Mouse (Mus musculus) spleen, adult 2 months (tissue): ENCODE measurements at regions not wholly inside any gene's neighbourhood (a gene's known extent, or its start where the extent isn't known, plus 50 kb on each side); places are given as distances from the start of the nearest gene placed in this dataset.

Experiments used
- DNase-seq, 2 experiments: peaks; one replicate each; pipeline versions ENCODE4 v3.0.0 to v3.0.0-alpha.2; 2012 to 2021; ENCODE audit warnings: low spot score in 2 of 2, low read depth in 1 of 2
- H3K27ac ChIP-seq: fragments of 200-500 bp; 2 replicates; pipeline ENCODE4 v1.5.1; 2012; ENCODE audit warnings: low read length, inconsistent platforms; ENCODE audit not compliant: insufficient read depth
- H3K27me3 ChIP-seq: fragments of 200-500 bp; 2 replicates; pipeline ENCODE4 v1.6.1; 2012; ENCODE audit warnings: mild to moderate bottlenecking, moderate library complexity, low read length, inconsistent platforms; ENCODE audit not compliant: control insufficient read depth, insufficient read depth
- H3K36me3 ChIP-seq: fragments of 200-500 bp; 2 replicates; pipeline ENCODE4 v1.6.1; 2012; ENCODE audit warnings: mild to moderate bottlenecking, low read length, inconsistent platforms; ENCODE audit not compliant: control insufficient read depth, insufficient read depth
- H3K4me1 ChIP-seq: fragments of 200-500 bp; 2 replicates; pipeline ENCODE4 v1.6.1; 2011; ENCODE audit warnings: inconsistent platforms; ENCODE audit not compliant: control insufficient read depth, insufficient read depth, insufficient read length
- H3K4me3 ChIP-seq: fragments of 200-500 bp; 2 replicates; pipeline ENCODE4 v1.5.1; 2011; ENCODE audit warnings: mild to moderate bottlenecking, inconsistent platforms; ENCODE audit not compliant: insufficient read depth, insufficient read length; ENCODE audit errors: extremely low read depth
- CTCF ChIP-seq: fragments of 200-500 bp; IDR thresholded peaks from 2 replicates; pipeline ENCODE4 v1.5.1; 2011; ENCODE audit warnings: mild to moderate bottlenecking, inconsistent platforms; ENCODE audit not compliant: insufficient read depth, insufficient read length, insufficient replicate concordance; ENCODE audit errors: extremely low read depth
- POLR2A ChIP-seq: fragments of 200-500 bp; IDR thresholded peaks from 2 replicates; pipeline ENCODE4 v1.6.1; 2011; ENCODE audit warnings: low read depth, low read length, inconsistent platforms
- whole genome bisulfite sequencing: fragments of 180-500 bp; shearing (Covaris S2); methylation state at CpG from one replicate; pipeline ENCODE4 v1.1.7; 2018; 5-methylcytosine and 5-hydroxymethylcytosine counted together

- H3K36me3 ChIP-seq: no peaks in the 10 kb centered on the region
- TF ChIP-seq POLR2A (no peak), CTCF (no peak)
- no peak overlapping the region for H3K4me3 ChIP-seq
- no peak for DNase-seq
- no peaks in the 10 kb centered on the region for H3K4me1 ChIP-seq
- no peak overlapping the region for H3K27ac ChIP-seq
- no peaks in the 10 kb centered on the region for H3K27me3 ChIP-seq
Observed at GRCm38 (mm10) chr7:136659930-136660329, 234.5 kb upstream of the Mgmt start.

- no peak overlapping the region for H3K4me3 ChIP-seq
- no peaks in the 10 kb centered on the region for H3K36me3 ChIP-seq
- DNase-seq: no peak
- 72% methylated on average over 2 of the region's 2 CpGs for WGBS
- H3K4me1 ChIP-seq: no peaks in the 10 kb centered on the region
- TF ChIP-seq CTCF (no peak), POLR2A (no peak)
- no peaks in the 10 kb centered on the region for H3K27me3 ChIP-seq
- no peak overlapping the region for H3K27ac ChIP-seq
Observed at GRCm38 (mm10) chr7:136660401-136660800, 234.0 kb upstream of the Mgmt start.

- Histone ChIP-seq H3K27ac (no peak overlapping the region), H3K27me3 (no peaks in the 10 kb centered on the region), H3K36me3 (no peaks in the 10 kb centered on the region), H3K4me3 (no peak overlapping the region), H3K4me1 (no peaks in the 10 kb centered on the region)
- no peak for TF ChIP-seq CTCF
- no peak for TF ChIP-seq POLR2A
- DNase-seq: no peak
- 86% methylated on average over 10 of the region's 10 CpGs for WGBS
Observed at GRCm38 (mm10) chr7:136664424-136665082, 229.9 kb upstream of the Mgmt start.

GRCm38 (mm10) chr7:136665901-136666300 is 228.5 kb upstream of the Mgmt start:
- WGBS: 91% methylated on average over 2 of the region's 2 CpGs
- Histone ChIP-seq H3K4me3 (no peak overlapping the region), H3K27ac (no peak overlapping the region), H3K36me3 (no peaks in the 10 kb centered on the region), H3K27me3 (no peaks in the 10 kb centered on the region), H3K4me1 (no peaks in the 10 kb centered on the region)
- no peak for DNase-seq
- no peak for TF ChIP-seq POLR2A
- no peak for TF ChIP-seq CTCF

GRCm38 (mm10) chr7:136666707-136667106 is 227.7 kb upstream of the Mgmt start:
- no peaks in the 10 kb centered on the region for H3K36me3 ChIP-seq
- H3K4me1 ChIP-seq: no peaks in the 10 kb centered on the region
- no peaks in the 10 kb centered on the region for H3K27me3 ChIP-seq
- no peak for DNase-seq
- no peak overlapping the region for H3K27ac ChIP-seq
- WGBS: 52% methylated on average over 6 of the region's 6 CpGs
- no peak overlapping the region for H3K4me3 ChIP-seq
- TF ChIP-seq POLR2A: no peak
- no peak for TF ChIP-seq CTCF

GRCm38 (mm10) chr7:136670675-136671074 is 223.7 kb upstream of the Mgmt start:
- H3K27me3 ChIP-seq: no peaks in the 10 kb centered on the region
- H3K36me3 ChIP-seq: no peaks in the 10 kb centered on the region
- WGBS: 78% methylated on average over 7 of the region's 7 CpGs
- DNase-seq: no peak
- H3K27ac ChIP-seq: no peak overlapping the region
- TF ChIP-seq POLR2A (no peak), CTCF (no peak)
- no peak overlapping the region for H3K4me3 ChIP-seq
- H3K4me1 ChIP-seq: no peaks in the 10 kb centered on the region

GRCm38 (mm10) chr7:136674159-136674558 is 220.3 kb upstream of the Mgmt start:
- no peaks in the 10 kb centered on the region for H3K27me3 ChIP-seq
- TF ChIP-seq POLR2A: no peak
- H3K4me3 ChIP-seq: no peak overlapping the region
- no peaks in the 10 kb centered on the region for H3K36me3 ChIP-seq
- DNase-seq: no peak
- no peak overlapping the region for H3K27ac ChIP-seq
- H3K4me1 ChIP-seq: no peaks in the 10 kb centered on the region
- WGBS: 66% methylated on average over 5 of the region's 5 CpGs
